Mouse (Mus musculus) heart, embryonic 10.5 days (tissue): Measurements from ENCODE around the gene Rdh16f2. TPM values are rescaled to one million over a fixed set of nuclear protein-coding genes. Genes with fewer than 3 reads are reported as not detected.
"Not testable (repeated sequence)": the region's sequence is repeated elsewhere in the genome, so short reads cannot be mapped to it uniquely, and the experiment has no call there.

Source experiments
- DNase-seq: peaks from one replicate; pipeline ENCODE4 v3.0.0-alpha.2; 2017; ENCODE audit warnings: low spot score
- H3K27ac ChIP-seq: fragments of 300-500 bp; sonication (generic); 2 replicates; pipeline ENCODE4 v1.5.1; 2016; ENCODE audit warnings: mild to moderate bottlenecking
- H3K27me3 ChIP-seq: fragments of 300-500 bp; sonication (generic); 2 replicates; pipeline ENCODE4 v1.6.1; 2016; ENCODE audit warnings: mild to moderate bottlenecking; ENCODE audit not compliant: poor library complexity, insufficient read depth, severe bottlenecking
- H3K36me3 ChIP-seq: fragments of 300-500 bp; sonication (generic); 2 replicates; pipeline ENCODE4 v1.6.1; 2016; ENCODE audit warnings: mild to moderate bottlenecking, moderate library complexity
- H3K4me1 ChIP-seq: fragments of 300-500 bp; sonication (generic); 2 replicates; pipeline ENCODE4 v1.6.1; 2016; ENCODE audit warnings: mild to moderate bottlenecking
- H3K4me3 ChIP-seq: fragments of 300-500 bp; sonication (generic); 2 replicates; pipeline ENCODE4 v1.5.1; 2016; ENCODE audit warnings: mild to moderate bottlenecking, moderate library complexity
- H3K9me3 ChIP-seq: fragments of 300-500 bp; sonication (generic); 2 replicates; pipeline ENCODE4 v1.6.1; 2016; ENCODE audit warnings: mild to moderate bottlenecking, moderate library complexity
- WGBS: fragments of 180-500 bp; shearing (Covaris S2); methylation state at CpG from one replicate; pipeline ENCODE4 v1.1.7; 2016; 5-methylcytosine and 5-hydroxymethylcytosine counted together
- polyA plus RNA-seq: library from polyadenylated mRNA; unstranded; fragments of >200 nt; fragmentation: Nextera tagmentation; extraction: Ambion mirVana; gene quantifications from 2 replicates; pipeline ENCODE4 v1.2.1, GENCODE M21; 2016

The Rdh16f2 gene
- not detected in 2 replicates for polyA plus RNA-seq

DNA sequence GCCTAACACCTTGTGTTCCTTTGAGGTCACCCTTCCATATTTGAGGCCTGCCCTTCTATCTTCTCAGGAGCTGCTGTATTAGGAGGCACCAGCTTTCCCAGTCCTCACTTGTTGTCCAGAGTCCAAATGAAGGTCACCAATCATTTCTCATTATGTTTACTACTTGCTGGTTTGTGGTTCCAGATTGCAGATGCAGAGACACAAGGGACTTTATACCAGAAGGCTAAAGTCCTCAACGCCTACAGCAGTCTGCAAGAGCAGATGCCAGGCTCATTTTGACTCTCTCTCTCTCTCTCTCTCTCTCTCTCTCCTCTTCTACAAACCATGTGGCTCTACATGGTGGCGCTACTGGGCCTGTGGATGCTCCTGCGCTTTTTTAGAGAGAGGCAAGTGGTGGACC lies at the start of gene Rdh16f2:
TSS of gene Rdh16f2 (plus strand) at position 243 of the 400 bp plus-strand sequence.
- H3K4me1 ChIP-seq, result no peaks in the 10 kb centered on the region
- no peak within 1 kb of the TSS for H3K4me3 ChIP-seq
- H3K36me3 ChIP-seq, result no peaks in the 10 kb centered on the region
- 71% methylated on average over 3 of the region's 3 CpGs for WGBS
- H3K27ac ChIP-seq, result no peak within 1 kb of the TSS
- H3K9me3 ChIP-seq, result no peaks in the 10 kb centered on the region
- DNase-seq, result no peak
- no peaks in the 10 kb centered on the region for H3K27me3 ChIP-seq

DNA sequence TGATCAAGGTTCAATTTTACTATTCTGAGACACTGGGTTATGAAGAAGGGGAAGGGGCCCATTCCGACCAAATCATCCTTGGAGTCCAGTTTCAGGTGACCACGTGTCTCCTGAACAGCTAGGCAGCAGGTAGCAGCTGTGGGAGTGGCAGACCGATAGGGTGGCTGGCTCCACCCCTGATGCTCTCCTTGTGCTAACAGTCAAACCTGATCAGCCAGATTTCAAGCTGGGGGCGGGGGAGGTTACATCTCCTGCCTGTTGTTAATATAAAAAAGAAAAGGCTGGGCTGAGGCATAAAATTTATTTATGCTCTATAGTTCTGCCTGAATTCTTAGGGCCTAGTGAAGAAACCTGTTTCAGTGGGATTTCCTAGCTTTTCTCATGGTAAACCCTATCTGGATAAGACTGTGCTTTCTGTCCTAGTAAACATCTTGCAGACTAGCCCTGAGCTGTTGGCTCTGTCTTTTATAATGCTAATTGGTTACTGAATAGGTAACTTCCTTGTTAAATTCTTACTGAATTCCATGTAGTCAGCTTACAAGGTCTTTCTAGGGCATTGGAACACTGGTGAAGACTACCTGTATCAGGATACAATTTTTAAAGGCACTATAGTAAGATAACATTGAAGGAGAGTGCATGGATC lies 48.9 kb upstream of the Rdh16f2 start:
- DNase-seq, H3K27me3 ChIP-seq, H3K4me1 ChIP-seq, H3K36me3 ChIP-seq, H3K9me3 ChIP-seq, H3K4me3 ChIP-seq, H3K27ac ChIP-seq: not testable (repeated sequence)
- WGBS, result 69% methylated on average over 4 of the region's 4 CpGs

DNA sequence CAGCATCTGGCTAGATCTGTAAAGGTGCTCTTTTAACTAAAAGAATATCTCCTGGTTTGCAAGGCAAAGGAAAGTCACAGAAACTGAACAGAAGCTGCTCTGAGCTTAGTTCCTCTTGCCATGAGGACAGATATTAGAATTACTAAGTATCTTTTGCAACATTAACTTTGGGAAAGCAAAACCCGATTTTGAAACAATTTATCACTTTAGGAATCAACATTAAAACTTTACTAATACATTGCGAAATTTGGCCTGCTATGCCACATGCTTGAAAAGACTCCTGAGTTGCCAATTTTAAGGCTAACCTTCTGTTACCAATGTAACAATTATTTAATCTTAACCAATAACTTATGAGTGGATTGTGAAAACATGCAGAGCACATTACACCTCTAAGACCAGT lies 44.5 kb upstream of the Rdh16f2 start:
- H3K27me3 ChIP-seq, H3K27ac ChIP-seq, H3K36me3 ChIP-seq, H3K4me1 ChIP-seq, H3K9me3 ChIP-seq, DNase-seq, H3K4me3 ChIP-seq: not testable (repeated sequence)
- WGBS, result 82% methylated on average over 2 of the region's 2 CpGs

DNA sequence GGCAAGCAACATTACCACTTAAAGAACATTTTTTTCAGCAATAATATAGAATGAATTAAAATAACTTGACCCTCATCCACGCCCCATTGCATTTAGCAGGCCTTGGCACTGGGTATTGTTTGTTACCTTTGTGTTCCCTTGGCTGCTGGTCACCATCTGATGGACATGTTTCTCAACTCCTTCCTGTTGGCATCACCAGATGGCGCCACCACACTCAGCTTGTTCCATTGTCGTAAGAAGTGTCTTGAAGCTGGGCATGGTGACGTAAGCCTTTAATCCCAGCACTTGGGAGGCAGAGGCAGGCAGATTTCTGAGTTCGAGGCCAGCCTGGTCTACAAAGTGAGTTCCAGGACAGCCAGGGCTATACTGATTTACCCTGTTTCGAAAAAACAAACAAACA lies 40.9 kb upstream of the Rdh16f2 start:
- 69% methylated on average over 6 of the region's 6 CpGs for WGBS
- Histone ChIP-seq H3K4me3 (no peak overlapping the region), H3K9me3 (peaks cover 3% of the 10 kb centered on the region; the same call in 1 of the 2 replicates), H3K4me1 (no peaks in the 10 kb centered on the region), H3K27me3 (no peaks in the 10 kb centered on the region), H3K36me3 (no peaks in the 10 kb centered on the region), H3K27ac (no peak overlapping the region)
- DNase-seq, result no peak

DNA sequence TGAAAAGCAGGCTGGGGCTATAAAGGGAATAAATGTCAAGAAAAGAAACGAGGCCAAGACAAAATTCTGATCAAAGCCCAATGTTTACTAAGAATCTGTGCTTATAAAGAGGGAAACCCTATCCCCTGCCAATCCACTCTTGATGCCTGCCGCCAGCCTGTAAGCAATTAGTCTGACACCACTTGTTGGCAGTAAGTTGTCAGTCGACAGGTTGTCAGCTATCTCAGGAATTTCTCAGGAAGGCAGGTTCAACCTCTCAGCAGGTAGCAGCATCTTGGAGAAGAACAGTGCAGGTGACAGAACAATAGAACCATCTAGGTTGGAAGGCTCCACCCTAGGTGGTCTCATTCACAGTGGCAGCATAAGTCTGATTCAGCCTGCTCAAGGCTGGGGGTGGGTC lies 37.2 kb upstream of the Rdh16f2 start:
- no peaks in the 10 kb centered on the region for H3K9me3 ChIP-seq
- 66% methylated on average over 3 of the region's 3 CpGs for WGBS
- H3K4me3 ChIP-seq, result no peak overlapping the region
- DNase-seq, result no peak
- no peaks in the 10 kb centered on the region for H3K36me3 ChIP-seq
- H3K4me1 ChIP-seq, result no peaks in the 10 kb centered on the region
- H3K27me3 ChIP-seq, result no peaks in the 10 kb centered on the region
- no peak overlapping the region for H3K27ac ChIP-seq

DNA sequence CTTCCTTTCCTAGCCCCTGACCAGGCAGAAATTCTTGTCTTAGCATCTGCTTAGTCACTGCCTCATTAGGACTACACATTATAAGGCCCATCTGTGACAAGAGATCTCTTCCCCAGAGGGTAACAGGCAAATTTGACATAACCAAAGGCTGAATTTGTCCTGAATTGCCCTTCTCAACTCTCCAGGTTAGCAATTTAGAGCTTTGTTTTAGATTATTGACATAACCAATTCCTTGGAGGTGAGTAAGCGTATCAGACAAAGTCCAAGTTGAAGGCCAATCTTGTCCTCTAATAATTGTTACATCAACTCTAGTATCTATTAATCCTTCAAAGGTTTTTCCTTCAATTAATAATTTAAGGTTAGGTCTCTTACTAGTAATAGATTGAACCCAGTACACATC lies 32.1 kb upstream of the Rdh16f2 start:
- 98% methylated on average over 1 of the region's 1 CpGs for WGBS
- H3K4me1 ChIP-seq, H3K27ac ChIP-seq, H3K36me3 ChIP-seq, H3K27me3 ChIP-seq, H3K9me3 ChIP-seq, H3K4me3 ChIP-seq, DNase-seq: not testable (repeated sequence)

- 0 out of 2 replicates have a peak, but pooled peaks cover 3% of the 10 kb centered on the region for H3K9me3 ChIP-seq
- no peaks in the 10 kb centered on the region for H3K36me3 ChIP-seq
- no peaks in the 10 kb centered on the region for H3K4me1 ChIP-seq
- DNase-seq, result no peak
- H3K4me3 ChIP-seq, result no peak overlapping the region
- no peak overlapping the region for H3K27ac ChIP-seq
- 75% methylated on average over 5 of the region's 5 CpGs for WGBS
- H3K27me3 ChIP-seq, result no peaks in the 10 kb centered on the region
These were observed 31.0 kb upstream of the Rdh16f2 start for GRCm38 (mm10) chr10:127835292-127835691.

DNA sequence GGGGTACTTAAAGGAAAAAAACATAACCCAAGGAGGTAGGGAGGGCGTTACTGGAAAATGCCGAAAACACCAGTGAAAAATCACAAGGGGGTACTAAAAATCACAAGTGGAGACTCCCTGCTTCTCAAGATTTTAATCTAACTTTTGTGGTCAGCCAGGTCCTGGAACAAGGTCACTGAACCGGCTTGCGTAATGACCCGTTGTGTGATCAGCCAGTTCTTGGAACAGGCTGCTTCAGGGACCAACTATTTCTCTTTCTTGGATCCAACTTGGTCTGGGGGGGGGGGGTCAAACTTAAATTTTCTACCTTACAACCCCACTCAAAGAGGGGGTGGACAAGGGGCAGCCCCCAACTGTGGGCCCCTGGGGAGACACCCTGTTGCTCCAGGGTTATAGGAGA lies 28.5 kb upstream of the Rdh16f2 start:
- not testable (repeated sequence) for H3K9me3 ChIP-seq, H3K36me3 ChIP-seq, H3K27ac ChIP-seq, DNase-seq, H3K27me3 ChIP-seq, H3K4me3 ChIP-seq, H3K4me1 ChIP-seq
- 89% methylated on average over 5 of the region's 5 CpGs for WGBS

DNA sequence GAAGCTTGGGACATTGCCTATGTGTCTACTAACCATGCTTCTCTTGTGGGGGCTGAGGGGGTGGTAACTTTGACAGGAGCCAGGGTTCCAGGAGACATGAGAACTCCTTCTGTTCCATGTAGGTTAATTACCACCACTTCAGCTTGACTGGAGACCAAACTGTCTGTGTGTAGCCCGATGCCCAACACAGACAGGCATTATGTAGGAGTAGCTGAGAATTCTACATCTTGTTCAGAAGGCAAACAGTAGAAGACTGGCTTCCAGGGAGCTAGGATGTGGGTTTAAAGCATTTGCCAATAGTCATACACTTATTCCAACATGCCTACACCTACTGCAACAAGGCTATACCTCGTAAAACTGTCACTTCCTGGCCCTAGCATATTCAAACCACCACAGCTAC lies 27.7 kb upstream of the Rdh16f2 start:
- 84% methylated on average over 2 of the region's 2 CpGs for WGBS
- H3K36me3 ChIP-seq, result no peaks in the 10 kb centered on the region
- no peak overlapping the region for H3K27ac ChIP-seq
- H3K9me3 ChIP-seq, result 0 out of 2 replicates have a peak, but pooled peaks cover 3% of the 10 kb centered on the region
- no peak for DNase-seq
- no peak overlapping the region for H3K4me3 ChIP-seq
- H3K4me1 ChIP-seq, result no peaks in the 10 kb centered on the region
- H3K27me3 ChIP-seq, result no peaks in the 10 kb centered on the region

- Histone ChIP-seq H3K36me3 (no peaks in the 10 kb centered on the region), H3K9me3 (0 out of 2 replicates have a peak, but pooled peaks cover 3% of the 10 kb centered on the region), H3K27me3 (no peaks in the 10 kb centered on the region), H3K4me1 (no peaks in the 10 kb centered on the region), H3K27ac (no peak overlapping the region), H3K4me3 (no peak overlapping the region)
- 67% methylated on average over 2 of the region's 2 CpGs for WGBS
- no peak for DNase-seq
These were observed 25.5 kb upstream of the Rdh16f2 start for GRCm38 (mm10) chr10:127840776-127841175.

DNA sequence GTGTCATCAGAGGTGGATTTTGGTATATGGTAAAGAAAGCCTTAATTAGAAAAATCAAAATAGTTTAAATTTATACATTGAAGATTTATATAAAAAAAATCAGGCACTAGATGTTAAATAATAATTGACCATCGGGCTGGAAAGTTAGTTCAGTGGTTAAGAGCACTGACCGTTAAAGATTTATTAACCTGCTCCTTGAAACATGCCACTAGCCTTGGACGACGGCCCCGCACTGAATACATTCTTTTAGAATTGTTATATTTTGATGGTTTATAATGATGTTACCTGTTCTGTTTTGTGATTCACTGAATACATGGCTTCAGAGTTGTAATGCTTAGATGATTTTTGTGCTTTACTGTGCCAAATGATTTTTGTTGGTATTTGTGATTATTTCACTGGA lies 20.3 kb upstream of the Rdh16f2 start:
- not testable (repeated sequence) for H3K4me3 ChIP-seq, H3K27me3 ChIP-seq, H3K4me1 ChIP-seq, DNase-seq, H3K9me3 ChIP-seq, H3K27ac ChIP-seq, H3K36me3 ChIP-seq
- WGBS, result 92% methylated on average over 5 of the region's 5 CpGs

- H3K36me3 ChIP-seq, result no peaks in the 10 kb centered on the region
- no peaks in the 10 kb centered on the region for H3K9me3 ChIP-seq
- H3K4me3 ChIP-seq, result no peak overlapping the region
- DNase-seq, result no peak
- no peaks in the 10 kb centered on the region for H3K27me3 ChIP-seq
- 76% methylated on average over 1 of the region's 1 CpGs for WGBS
- no peak overlapping the region for H3K27ac ChIP-seq
- no peaks in the 10 kb centered on the region for H3K4me1 ChIP-seq
These were observed 18.2 kb upstream of the Rdh16f2 start for GRCm38 (mm10) chr10:127848089-127848488.

DNA sequence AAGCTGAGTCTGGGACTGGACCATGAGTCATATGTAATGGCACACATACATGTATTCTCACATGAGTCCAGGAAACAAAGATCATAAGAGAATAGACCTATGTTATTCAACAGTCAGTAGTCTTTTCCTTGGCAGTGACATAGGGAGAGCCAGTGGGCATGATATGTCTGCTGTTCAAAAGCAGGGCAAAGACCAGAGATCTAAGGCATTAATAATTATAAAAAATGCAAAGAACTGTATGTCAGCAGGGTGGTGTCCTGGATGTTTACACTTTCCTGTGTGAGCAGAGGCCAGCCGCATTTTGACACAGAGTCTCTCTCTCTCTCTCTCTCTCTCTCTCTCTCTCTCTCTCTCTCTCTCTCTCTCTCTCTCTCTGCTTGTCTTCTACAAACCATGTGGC lies 16.6 kb upstream of the Rdh16f2 start, which contains the start of gene Rdh19:
TSS of gene Rdh19 (plus strand) at position 301 of the 400 bp plus-strand sequence.
- H3K4me3 ChIP-seq, result no peak within 1 kb of the TSS
- H3K36me3 ChIP-seq, result no peaks in the 10 kb centered on the region
- H3K9me3 ChIP-seq, result no peaks in the 10 kb centered on the region
- no peaks in the 10 kb centered on the region for H3K4me1 ChIP-seq
- 71% methylated on average over 1 of the region's 1 CpGs for WGBS
- no peak for DNase-seq
- H3K27ac ChIP-seq, result no peak within 1 kb of the TSS
- H3K27me3 ChIP-seq, result no peaks in the 10 kb centered on the region

- DNase-seq, result no peak
- Histone ChIP-seq H3K9me3 (no peaks in the 10 kb centered on the region), H3K36me3 (no peaks in the 10 kb centered on the region), H3K4me1 (no peaks in the 10 kb centered on the region), H3K4me3 (no peak overlapping the region), H3K27me3 (no peaks in the 10 kb centered on the region), H3K27ac (no peak overlapping the region)
These were observed 9.9 kb upstream of the Rdh16f2 start for GRCm38 (mm10) chr10:127856376-127856775.
